Mouse (Mus musculus) monocyte, adult 5-6 weeks (primary cell): ENCODE results near the gene Cnr2. TPM values are rescaled to one million over a fixed set of nuclear protein-coding genes. Genes with fewer than 3 reads are reported as not detected.

Experiments
- ATAC-seq: fragments of 153-309, 156-312 bp; replicated peaks from 2 replicates; pipeline ENCODE4 v1.8.0; 2017; ENCODE audit warnings: mild to moderate bottlenecking; ENCODE audit not compliant: low TSS enrichment, insufficient number of reproducible peaks, severe bottlenecking, poor library complexity, low FRiP score
- total RNA-seq: library from RNA; stranded (forward); fragments of 200-1000, 200-491, 200-594 nt; gene quantifications from 3 replicates; pipeline ENCODE4 v1.2.3, GENCODE M21; 2017

Gene Cnr2
- total RNA-seq, 1 experiment from 2014 or later, result 19.9 TPM

DNA sequence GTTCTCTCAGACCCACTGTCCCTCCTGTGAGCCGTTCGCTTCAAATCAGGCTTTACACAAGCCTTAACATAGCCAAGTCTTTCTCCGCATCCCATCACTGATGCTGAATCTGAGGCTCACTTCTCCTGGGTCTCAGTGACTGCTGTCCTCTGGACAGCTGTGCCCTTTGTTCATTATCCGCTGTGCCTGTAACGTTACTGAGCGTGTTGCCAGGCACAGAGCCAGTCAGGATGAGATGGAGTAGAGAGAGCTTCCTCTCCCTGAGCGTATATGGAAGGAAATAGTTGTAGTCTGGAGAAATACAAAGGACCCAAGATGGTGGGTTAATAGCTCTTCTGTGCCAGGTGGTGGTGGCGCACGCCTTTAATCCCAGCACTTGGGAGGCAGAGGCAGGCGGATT, 54.3 kb downstream of the Cnr2 start:
- no peak for ATAC-seq

DNA sequence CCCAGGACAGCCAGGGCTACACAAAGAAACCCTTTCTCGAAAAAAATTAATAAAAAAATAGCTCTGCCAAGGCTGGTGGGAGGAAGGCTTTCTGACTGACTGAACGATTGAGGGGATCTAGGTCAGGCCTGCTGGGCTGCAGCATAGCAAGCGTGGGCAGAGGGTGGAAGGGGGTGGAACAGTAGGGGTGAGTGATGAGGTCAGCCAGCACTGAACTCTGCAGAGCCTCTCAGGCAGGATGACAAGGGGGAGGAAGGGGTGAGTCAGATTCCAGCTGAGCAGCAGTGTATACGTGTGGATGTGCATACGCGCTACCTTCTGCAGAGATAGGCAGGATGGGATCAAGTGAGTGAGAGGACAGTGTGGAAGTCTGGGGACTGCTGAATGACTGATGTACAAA, 54.7 kb downstream of the Cnr2 start:
- no peak for ATAC-seq

DNA sequence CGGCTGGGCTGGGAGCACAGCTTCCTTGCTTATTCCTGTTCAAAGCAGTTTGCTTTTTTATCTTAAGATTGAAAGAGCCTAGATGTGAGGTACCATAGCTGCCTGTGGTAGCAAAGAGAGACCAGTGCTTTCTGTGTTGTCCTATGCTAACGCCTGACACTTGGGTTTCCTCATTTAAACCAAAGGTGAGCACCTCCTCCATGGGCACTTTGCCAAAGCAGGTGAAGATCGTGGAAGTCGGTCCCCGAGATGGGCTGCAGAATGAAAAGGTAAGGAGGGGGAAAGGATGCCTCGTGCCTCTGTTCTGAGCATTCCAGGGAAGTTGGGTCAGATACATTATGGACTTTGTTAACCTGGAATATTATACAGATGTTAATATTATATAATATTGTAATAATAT, 55.2 kb downstream of the Cnr2 start:
- ATAC-seq, result no peak

DNA sequence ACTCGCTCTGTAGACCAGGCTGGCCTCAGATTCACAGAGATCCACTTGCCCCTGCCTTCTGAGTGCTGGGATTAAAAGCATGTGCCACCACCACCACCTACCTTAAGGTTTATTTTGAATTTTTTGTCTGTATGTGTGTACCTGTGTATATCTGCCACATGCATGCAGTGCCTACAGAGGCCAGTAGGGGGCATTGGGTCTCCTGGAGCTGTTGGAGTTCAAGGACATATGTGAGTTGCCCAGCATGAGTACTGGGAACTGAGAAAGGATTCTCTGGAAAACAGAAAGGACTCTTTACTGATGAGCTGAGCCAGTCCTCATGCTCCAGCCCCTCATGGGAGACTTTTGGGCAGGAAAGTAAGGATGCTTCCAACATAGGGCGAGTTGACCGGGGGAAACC, 56.3 kb downstream of the Cnr2 start:
- no peak for ATAC-seq

DNA sequence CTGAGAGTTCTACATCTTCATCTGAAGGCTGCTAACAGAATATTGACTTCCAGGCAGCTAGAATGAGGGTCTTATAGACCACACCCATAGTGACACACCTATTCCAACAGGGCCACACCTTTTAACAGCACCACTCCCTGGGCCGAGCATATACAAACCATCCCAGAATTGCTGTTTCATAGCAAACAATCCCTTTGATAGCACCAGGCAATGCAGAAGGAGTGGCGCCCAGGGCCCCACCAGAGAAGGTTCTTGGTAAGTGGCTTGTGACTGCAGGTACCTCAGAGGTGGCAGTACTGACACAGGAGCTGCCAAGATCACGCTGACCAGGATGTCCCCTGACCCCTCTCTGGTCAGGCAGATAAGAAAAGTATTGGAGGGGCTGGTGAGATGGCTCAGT, 58.0 kb downstream of the Cnr2 start:
- ATAC-seq, result no peak

DNA sequence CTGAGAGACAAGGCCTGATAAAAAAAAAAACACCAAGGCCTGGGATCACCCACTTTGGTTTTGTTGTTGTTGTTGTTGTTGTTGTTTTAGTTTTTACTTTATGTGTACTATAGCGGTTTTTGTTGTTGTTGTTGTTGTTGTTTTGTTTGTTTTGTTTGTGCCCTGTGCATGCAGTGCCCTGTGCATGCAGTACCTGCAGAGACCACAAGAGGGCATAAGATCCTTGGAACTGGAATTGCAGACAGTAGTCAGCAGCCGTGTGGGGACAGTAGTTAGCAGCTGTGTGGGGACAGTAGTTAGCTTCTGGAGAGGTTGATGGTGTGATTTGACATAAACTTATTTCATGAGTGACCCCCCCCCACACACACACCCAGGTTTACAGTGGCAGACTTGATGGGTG, 59.0 kb downstream of the Cnr2 start:
- peak; percentile 70 for ATAC-seq

DNA sequence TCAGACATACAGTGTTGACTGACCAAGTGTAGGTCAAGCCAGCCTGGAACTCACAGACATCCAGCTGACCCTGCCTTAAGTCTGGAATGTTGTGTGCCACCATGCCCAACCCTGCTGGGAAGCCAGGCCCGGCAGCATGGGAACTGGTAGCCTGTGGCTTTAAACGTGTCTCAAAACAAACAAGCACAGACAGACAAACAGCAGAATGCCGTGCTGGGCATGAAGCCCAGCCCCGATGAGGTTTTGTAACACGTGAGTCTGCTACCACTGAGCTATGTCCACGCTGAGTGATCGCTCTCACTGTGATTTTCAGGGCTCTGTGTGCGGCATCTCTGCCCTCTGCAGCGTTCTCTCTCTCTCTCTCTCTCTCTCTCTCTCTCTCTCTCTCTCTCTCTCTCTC, 60.7 kb downstream of the Cnr2 start:
- no peak for ATAC-seq

DNA sequence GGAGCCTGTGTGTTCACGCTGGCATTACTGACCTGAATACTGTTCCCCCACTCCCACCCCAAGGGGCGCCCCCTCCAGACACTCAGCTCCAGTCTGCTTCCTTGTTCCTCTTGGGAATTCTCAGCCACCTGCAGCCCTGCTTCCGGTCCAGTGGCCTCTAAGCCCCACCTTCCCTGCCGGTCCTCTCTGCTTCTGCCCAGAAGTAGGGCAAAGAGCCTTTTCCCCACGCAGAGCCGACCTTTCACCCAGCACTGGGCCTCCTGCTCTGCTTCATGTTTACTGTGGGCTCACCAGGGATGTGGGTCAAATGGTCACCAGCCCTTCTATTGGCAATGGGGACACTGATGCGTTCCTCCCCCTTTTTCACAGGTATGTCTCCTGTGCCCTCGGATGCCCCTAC, 63.2 kb downstream of the Cnr2 start:
- no peak for ATAC-seq

DNA sequence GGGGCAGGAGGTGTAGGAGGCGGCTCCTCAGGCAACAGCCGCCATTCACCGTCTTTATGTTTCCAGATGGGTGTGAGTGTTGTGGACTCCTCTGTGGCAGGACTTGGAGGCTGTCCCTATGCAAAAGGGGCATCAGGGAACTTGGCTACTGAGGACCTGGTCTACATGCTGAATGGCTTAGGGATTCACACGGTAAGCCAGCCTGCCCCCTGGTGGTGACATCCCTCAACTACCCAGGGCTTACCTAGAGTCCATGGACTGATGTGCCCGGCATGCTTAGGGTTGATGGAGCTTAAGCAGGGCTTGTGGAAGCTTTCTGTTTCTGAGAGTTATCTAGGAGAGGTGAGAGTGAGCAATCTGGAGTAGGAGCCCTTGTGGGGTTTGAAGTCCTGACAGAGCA, 65.5 kb downstream of the Cnr2 start:
- ATAC-seq, result peak; percentile 45

DNA sequence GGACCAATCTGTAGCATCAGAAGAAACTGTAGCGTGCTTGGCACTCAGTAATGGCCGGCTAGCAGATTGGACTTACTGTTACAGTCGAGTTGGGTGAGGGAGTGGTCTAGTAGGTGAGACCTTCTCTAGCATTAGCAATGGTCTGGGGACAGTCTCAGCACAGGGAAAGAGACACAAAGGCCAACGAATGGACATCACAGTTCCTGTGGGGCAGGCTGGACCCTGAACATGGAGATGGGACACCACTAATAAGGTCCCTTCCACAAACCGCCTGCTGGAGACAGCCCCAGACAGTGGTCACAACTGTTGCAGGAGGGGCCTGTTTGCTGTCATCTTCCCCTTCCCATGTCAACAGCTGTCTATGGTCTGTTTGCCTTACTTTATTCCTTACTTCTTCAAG, 66.5 kb downstream of the Cnr2 start:
- ATAC-seq, result no peak

DNA sequence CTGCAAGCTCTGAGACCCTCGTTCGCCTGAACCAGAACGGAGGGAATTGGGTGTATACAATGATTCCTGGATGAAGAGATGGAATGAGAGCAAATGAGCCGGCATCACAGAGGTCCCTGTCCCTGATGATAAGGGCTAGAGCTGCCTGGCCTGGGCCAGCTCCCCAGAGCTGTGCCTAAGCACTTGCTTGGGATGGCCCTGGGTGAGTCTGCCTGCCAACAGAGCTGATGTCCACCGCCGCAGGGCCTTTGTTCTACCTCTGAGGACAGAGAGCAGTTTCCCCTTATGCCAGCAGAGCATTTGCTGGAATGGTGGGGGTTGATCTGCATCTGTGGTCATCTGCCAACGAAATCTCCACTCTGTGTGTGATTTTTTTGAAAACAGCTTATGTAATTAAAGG, 67.0 kb downstream of the Cnr2 start:
- ATAC-seq, result no peak

DNA sequence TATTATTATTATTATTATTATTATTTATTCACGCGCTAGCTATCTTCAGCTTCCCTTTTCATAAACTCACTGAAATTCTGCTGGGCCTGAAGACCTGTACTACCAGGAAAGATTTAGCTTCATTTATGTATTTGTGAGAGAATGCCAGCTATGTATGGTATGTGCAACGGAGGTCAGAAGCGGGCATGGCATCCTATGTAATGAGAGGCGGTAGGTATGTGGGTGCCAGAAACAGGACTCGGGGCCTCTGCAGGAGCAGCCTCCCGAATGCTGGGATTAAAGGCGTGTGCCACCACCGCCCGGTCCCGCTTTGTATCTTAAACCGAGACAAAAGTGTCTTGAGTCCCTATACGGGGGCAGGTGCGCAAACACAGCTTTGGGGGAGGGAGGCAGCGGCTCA, 67.8 kb downstream of the Cnr2 start:
- no peak for ATAC-seq

DNA sequence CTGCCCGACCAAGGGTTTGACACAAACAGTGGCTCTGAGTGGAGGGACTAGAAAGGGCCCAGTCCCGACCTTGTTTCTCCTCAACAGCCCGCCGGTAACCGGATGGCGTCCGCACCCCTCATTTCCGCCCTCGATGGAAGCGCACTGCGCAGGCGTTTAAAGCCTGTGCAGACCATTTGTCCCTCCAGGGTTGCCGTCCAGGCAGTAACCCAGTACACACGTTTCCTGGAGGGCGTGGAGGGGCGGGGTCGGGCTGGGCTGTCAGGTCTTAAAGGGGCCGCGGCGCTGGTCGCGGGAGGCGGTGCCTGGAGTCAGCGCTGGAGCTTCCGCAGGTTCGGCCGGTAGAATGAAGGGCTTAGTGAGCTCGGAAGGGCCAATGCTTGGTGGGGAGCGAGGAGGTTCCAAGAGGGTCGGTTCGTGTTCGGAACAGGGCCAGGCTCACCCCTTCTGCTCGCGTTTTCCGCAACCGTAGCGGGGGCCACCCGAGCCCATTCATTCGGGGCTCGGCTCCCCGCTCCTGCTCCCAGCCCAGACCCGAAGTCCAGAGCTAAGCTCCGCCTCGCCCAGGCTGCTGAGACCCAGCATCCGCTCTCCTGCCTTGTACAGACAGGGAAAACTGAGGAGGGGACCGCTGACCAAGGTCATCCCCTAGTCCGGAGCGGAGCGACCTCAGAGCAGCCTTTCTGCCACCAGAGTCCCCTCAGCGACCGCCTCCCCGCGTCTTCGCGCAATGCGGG, 68.4 kb downstream of the Cnr2 start, which contains the start of gene Gale:
Gene Gale, plus strand, starts transcription at position 271 of the 737 bp plus-strand sequence.
- ATAC-seq, result peak; percentile 77

DNA sequence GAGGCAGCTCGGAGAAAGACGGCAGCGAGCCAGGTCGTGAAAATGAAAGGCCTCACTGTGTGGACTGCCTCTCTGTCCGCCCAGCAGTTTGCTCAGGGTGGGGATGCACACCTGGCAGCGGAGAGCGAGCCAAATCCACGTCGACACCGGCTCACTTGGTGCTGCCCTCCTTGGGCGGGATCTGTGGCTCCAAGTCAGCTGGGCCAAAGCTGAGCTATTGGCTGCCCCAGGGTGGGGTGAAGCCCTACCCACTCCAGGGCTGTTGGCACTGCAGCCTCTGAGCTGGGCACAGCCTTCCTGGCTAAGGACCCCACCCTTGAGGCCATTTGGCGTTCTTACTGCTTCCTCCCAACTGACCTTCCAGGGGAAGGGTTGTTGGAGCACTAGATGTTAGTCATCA, 69.2 kb downstream of the Cnr2 start:
- no peak for ATAC-seq

DNA sequence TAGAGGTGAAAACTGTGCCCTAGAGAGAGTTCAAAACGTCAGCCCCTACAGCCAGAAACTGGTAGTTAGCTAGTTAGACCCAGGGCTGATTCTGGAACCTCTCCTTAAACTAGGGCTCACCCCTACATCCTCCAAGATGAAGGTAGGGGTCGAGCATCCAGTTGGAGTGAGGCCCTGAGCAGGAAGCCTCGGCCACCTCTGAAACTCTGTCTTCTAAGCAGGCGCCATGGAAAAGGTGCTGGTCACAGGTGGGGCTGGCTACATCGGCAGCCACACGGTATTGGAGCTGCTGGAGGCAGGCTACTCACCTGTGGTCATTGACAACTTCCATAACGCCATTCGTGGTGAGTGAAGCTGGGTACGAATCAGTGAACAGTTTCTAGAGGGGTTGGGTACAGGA, 69.9 kb downstream of the Cnr2 start:
- no peak for ATAC-seq

DNA sequence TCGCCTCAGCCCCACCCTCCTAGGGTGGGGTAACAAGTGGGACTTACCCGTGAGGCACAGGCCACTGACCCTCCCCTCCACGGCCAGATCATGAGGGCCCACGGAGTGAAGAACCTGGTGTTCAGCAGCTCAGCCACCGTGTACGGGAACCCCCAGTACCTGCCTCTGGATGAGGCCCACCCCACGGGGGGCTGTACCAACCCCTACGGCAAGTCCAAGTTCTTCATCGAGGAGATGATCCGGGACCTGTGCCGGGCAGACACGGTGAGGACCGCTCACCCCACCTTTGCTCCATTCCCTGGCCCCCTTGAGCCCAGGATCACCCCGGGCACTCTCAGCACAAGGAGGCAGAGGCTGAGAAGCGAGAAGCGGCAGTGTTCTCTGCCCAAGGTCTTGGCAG, 71.1 kb downstream of the Cnr2 start:
- ATAC-seq, result no peak

DNA sequence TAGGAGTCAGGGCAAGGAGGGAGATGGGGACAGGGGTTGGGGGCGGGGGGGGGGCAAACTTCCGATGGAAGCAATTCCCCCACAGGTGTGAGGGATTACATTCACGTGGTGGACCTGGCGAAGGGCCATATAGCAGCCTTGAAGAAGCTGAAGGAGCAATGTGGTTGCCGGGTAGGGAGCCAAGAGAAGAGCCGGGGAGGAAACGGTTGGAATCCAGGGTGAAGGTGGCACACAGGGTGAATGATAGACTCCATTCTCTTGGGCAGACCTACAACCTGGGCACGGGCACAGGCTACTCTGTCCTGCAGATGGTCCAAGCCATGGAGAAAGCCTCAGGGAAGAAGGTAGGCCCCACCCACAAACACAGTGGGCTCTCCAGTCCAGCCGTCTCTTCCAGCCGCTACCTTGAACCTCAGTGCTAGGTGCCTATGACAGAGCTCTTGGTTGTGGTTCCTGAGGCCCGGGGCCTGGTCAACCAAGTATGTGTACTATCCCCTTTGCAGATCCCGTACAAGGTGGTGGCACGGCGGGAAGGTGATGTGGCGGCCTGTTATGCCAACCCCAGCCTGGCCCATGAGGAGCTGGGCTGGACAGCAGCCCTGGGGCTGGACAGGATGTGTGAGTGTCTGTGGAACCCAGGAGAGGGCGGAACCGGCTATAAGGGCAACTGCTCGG, 72.0 kb downstream of the Cnr2 start:
- ATAC-seq, result no peak

DNA sequence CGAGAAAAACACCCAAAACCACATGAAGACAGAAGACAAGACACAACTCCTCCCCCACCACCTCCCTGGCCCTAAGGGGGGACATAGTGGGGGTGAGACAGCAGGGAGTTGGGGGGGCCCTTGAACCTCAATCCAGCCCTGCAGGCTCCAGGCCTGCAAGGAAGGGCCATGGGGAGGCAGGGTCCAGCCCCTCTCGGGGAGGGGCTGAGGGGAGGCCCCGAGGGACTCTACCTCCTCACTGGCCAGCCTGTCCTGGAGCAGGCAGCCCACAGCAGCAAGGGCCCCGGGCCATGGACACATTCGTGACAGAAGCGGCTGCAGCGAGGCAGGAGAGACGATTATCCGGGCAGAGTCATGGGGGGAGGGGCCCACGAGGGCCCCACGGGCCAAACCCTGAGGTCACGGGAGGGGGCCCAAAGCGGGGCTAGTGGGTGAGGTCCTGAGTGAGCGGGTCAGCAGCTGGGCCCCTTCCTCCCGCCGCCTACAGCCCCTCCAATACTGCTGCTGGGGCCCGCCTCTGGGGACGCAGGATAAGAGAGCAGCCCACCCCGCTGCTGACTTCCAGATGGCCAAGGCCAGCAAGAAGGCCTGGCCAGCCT, 73.2 kb downstream of the Cnr2 start:
- no peak for ATAC-seq

DNA sequence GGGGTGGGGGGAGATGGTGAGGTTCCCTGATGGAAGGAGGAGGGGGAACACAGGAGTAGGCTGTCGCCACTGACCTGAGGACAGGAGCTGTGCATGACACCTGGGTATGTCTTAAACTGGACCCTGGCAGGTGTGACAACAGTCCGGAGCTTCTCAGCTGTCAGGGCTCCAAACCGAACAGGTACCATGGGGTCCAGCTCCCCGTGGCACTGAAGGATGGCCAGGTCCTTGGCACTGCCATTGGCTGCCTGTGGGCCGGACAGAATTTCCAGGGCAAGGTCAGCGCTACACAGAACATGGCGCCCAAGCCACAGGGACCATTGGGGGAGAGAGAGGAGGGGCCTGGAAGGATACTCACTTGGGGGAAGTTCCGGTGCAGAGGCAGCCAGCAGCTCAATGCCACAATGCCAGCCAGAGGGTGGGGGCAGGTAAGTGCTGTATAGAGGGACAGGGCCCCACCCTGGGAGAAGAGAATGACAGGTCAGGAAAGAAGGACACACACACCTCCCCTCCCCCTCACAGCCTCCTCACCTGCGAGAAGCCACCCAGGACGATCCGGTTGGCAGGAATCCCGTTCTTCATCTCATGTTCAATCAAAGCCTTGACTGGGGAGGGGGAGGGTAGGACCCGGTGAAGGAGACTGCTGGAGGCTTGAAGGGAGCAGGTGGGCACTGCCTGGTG, 74.0 kb downstream of the Cnr2 start:
- no peak for ATAC-seq
